Mouse (Mus musculus) megakaryocyte, embryonic 14.5 days (primary cell): ENCODE measurements around the gene Oprm1. TPM values are rescaled to one million over a fixed set of nuclear protein-coding genes. Genes with fewer than 3 reads are reported as not detected.

Experiments
- H3K27me3 ChIP-seq: replicated peaks from 2 replicates; pipeline ENCODE3; 2012; ENCODE audit warnings: inconsistent platforms
- H3K36me3 ChIP-seq: replicated peaks from 2 replicates; pipeline ENCODE3; 2012; ENCODE audit warnings: low read length, inconsistent platforms, mixed read lengths
- H3K4me1 ChIP-seq: 2 replicates; pipeline ENCODE4 v1.6.1; 2012; ENCODE audit warnings: inconsistent platforms
- H3K4me3 ChIP-seq: replicated peaks from 2 replicates; pipeline ENCODE3; 2012; ENCODE audit warnings: moderate library complexity, mild to moderate bottlenecking, inconsistent platforms
- H3K9me3 ChIP-seq: 2 replicates; pipeline ENCODE4 v1.6.1; 2012; ENCODE audit warnings: inconsistent platforms
- FLI1 ChIP-seq: IDR thresholded peaks from 2 replicates; pipeline ENCODE4 v1.6.1; 2012; ENCODE audit warnings: low read length, inconsistent platforms, mixed read lengths
- GATA1 ChIP-seq: IDR thresholded peaks from 3 replicates; pipeline ENCODE4 v1.6.1; 2012; ENCODE audit warnings: mixed read lengths, low read length, inconsistent platforms, borderline replicate concordance
- polyA plus RNA-seq: library from polyadenylated mRNA; stranded (reverse); fragments of >175 nt; gene quantifications from 2 replicates; pipeline ENCODE4 v1.2.3, GENCODE M21; 2012; ENCODE audit warnings: low replicate concordance; ENCODE audit not compliant: insufficient read depth

Gene Oprm1
- polyA plus RNA-seq: not detected in 2 replicates

DNA sequence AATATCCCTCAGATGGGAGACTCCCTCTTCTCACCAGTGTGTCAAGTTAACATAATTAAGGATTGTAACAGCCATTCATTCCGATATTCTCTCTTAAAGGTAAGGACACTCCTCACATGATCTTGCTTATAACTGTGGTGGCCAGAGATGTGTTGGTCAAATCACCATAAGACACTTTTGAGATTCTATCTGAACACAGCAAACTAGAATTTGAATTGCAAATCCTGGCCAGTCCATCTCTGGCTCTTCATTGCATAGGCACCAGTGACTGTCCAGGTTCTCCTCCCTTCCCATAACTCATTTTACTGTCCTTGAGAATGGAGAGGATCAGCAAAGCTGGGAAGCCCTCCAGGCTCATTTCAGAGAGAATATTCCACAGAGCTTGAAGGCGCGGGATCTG lies at the start of gene Oprm1:
Gene Oprm1 (plus strand): TSS at position 301 of the 400 bp plus-strand sequence.
- TF ChIP-seq FLI1: no peak
- TF ChIP-seq GATA1: no peak
- H3K27me3 ChIP-seq: no peaks in the 10 kb centered on the region
- H3K4me1 ChIP-seq: no peaks in the 10 kb centered on the region
- no peak within 1 kb of the TSS for H3K4me3 ChIP-seq
- H3K9me3 ChIP-seq: 0 out of 2 replicates have a peak, but pooled peaks cover 3% of the 10 kb centered on the region
- H3K36me3 ChIP-seq: no peaks in the 10 kb centered on the region

DNA sequence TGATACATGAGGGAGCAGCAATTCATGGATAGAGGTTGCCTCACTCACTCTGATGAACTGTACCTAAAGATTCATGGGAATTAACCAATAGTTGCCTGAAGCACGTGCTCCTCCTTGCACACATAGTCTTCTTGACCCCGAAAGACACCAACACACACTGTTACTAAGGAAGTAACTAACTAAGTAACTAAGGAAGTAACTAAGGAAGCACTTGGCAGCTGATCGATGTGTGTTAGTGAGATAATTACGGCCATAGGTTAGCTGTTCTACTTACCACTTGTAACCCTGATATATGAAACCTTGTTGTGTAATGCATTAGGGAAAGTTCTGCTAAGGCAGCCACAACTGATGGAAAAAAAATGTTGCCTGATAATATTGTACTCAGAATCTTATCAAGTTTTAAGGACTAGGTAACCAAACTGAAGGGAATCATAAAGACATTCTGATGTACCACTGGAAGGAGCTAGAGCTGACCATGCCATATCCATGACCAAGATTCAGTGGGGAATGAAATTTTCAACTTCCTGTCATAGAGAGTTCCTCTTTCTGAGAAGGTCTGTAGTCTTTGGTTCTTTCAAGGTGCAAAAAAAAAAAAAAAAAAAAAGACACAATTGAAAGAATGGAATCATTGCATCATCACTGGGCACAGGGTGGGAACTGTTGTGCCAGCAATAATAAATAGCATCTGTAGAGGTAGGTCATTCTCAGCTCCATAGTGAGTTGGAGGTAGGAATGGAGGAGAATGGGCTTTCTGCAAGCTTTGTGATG lies 40.9 kb upstream of the Oprm1 start:
- Histone ChIP-seq H3K27me3 (no peaks in the 10 kb centered on the region), H3K4me1 (no peaks in the 10 kb centered on the region), H3K36me3 (no peaks in the 10 kb centered on the region), H3K9me3 (no peaks in the 10 kb centered on the region), H3K4me3 (no peak overlapping the region)
- TF ChIP-seq GATA1 (no peak), FLI1 (no peak)

- TF ChIP-seq GATA1 (no peak), FLI1 (no peak)
- peaks cover 30% of the 10 kb centered on the region for H3K9me3 ChIP-seq
These were observed 34.5 kb upstream of the Oprm1 start for GRCm38 (mm10) chr10:6723765-6724164.

DNA sequence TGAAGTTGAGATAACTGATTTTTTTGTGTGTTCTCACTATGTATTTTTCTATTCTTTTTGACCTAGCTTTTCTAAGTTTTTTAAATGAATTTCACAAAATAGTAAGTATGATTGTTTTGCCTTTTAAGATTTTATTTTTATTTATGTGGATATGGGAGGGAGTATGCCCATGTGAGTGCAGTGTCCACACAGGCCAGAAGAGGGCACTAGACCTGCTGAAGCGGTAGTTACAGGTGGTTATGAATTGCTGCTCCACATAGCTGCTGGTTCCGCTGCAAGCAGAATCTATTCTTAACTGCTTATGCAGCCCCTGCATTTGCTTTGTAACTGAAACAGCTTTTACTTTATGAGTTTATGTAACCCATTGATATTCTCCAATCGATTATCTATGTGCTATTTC lies 29.8 kb upstream of the Oprm1 start:
- Histone ChIP-seq H3K9me3 (peaks cover 30% of the 10 kb centered on the region), H3K4me1 (no peaks in the 10 kb centered on the region), H3K27me3 (no peaks in the 10 kb centered on the region), H3K36me3 (no peaks in the 10 kb centered on the region), H3K4me3 (no peak overlapping the region)
- no peak for TF ChIP-seq GATA1
- TF ChIP-seq FLI1: no peak

More at GRCm38 (mm10) chr10:6723765-6724164, 34.5 kb upstream of the Oprm1 start:
- Histone ChIP-seq H3K4me1 (no peaks in the 10 kb centered on the region), H3K27me3 (no peaks in the 10 kb centered on the region), H3K36me3 (no peaks in the 10 kb centered on the region), H3K4me3 (no peak overlapping the region)

DNA sequence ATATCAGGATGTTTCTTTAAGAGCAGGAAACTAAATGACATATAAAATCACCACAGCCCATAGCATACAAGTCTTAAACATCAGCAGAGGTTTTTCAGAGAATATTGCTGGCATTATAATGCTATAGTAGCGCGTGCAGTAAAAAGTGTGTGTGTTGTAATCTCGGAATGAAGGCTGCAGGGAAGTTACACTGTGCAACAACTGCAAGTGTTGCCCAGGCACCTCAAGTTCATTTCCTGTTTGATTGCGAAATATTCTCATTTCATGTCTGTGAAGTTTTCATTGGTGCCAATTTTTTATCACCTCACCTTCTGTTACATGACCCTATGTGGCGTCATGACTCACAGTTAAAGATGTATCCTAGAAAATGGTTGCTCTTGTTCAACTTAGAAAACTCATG lies 4.9 kb upstream of the Oprm1 start:
- Histone ChIP-seq H3K36me3 (no peaks in the 10 kb centered on the region), H3K4me1 (no peaks in the 10 kb centered on the region), H3K4me3 (no peak overlapping the region), H3K9me3 (0 out of 2 replicates have a peak, but pooled peaks cover 3% of the 10 kb centered on the region), H3K27me3 (no peaks in the 10 kb centered on the region)
- TF ChIP-seq FLI1 (no peak), GATA1 (no peak)

- Histone ChIP-seq H3K9me3 (0 out of 2 replicates have a peak, but pooled peaks cover 3% of the 10 kb centered on the region), H3K4me1 (no peaks in the 10 kb centered on the region), H3K27me3 (no peaks in the 10 kb centered on the region), H3K36me3 (no peaks in the 10 kb centered on the region), H3K4me3 (no peak within 1 kb of the TSS)
- TF ChIP-seq FLI1: no peak
- no peak for TF ChIP-seq GATA1
These were observed 3.0 kb downstream of the Oprm1 start, which contains the start of gene Gm10945 for GRCm38 (mm10) chr10:6761287-6761811. Gene Gm10945, minus strand, starts transcription at chr10:6761761.

GRCm38 (mm10) chr10:6788517-6789237 lies 30.4 kb downstream of the Oprm1 start:
- no peak for TF ChIP-seq FLI1
- no peak for TF ChIP-seq GATA1

GRCm38 (mm10) chr10:6790226-6790625 lies 31.9 kb downstream of the Oprm1 start:
- Histone ChIP-seq H3K4me1 (no peaks in the 10 kb centered on the region), H3K27me3 (peaks cover 4% of the 10 kb centered on the region), H3K36me3 (no peaks in the 10 kb centered on the region), H3K9me3 (0 out of 2 replicates have a peak, but pooled peaks cover 3% of the 10 kb centered on the region), H3K4me3 (no peak overlapping the region)
- TF ChIP-seq GATA1 (no peak), FLI1 (no peak)

More at GRCm38 (mm10) chr10:6788517-6789237, 30.4 kb downstream of the Oprm1 start:
- H3K9me3 ChIP-seq: 0 out of 2 replicates have a peak, but pooled peaks cover 3% of the 10 kb centered on the region
- no peaks in the 10 kb centered on the region for H3K36me3 ChIP-seq
- H3K4me1 ChIP-seq: no peaks in the 10 kb centered on the region
- peaks cover 4% of the 10 kb centered on the region for H3K27me3 ChIP-seq
- H3K4me3 ChIP-seq: no peak overlapping the region

DNA sequence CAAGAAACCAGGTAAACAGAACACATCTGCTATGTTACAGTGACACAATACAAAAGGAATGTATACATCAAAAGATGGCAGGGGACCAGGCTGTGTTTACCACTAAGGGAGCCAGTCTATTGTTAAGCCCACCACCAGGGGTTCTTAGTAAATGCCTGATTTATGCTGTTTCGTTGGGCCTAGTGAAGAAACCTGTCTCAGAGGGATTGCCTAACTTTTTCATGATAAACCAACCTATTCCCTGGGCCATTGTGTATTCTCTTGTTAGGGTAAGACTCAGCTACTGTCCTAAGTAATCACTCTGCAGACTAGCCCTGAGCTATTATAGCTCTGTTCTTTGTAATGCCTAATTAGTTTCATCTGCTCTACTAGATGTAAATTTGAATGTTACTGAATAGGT lies 62.3 kb downstream of the Oprm1 start:
- no peak for TF ChIP-seq GATA1
- no peak for TF ChIP-seq FLI1
- no peaks in the 10 kb centered on the region for H3K27me3 ChIP-seq
- H3K36me3 ChIP-seq: no peaks in the 10 kb centered on the region
- H3K4me1 ChIP-seq: no peaks in the 10 kb centered on the region
- H3K4me3 ChIP-seq: no peak overlapping the region
- H3K9me3 ChIP-seq: no peaks in the 10 kb centered on the region
